Mouse (Mus musculus) cerebellum, adult 2 months (tissue): ENCODE results near the gene Prex1. TPM values are rescaled to one million over a fixed set of nuclear protein-coding genes. Genes with fewer than 3 reads are reported as not detected.

Experiments used
- DNase-seq, 2 experiments: peaks; one replicate each; pipeline ENCODE4 v3.0.0; 2021
- H3K27ac ChIP-seq: fragments of 200-500 bp; 2 replicates; pipeline ENCODE4 v1.5.1; 2012; ENCODE audit warnings: low read length, control low read depth, inconsistent platforms; ENCODE audit not compliant: insufficient read depth
- H3K27me3 ChIP-seq: fragments of 200-500 bp; 2 replicates; pipeline ENCODE4 v1.6.1; 2012; ENCODE audit warnings: inconsistent platforms, mild to moderate bottlenecking, low read length, moderate library complexity; ENCODE audit not compliant: control insufficient read depth, insufficient read depth
- H3K4me1 ChIP-seq: fragments of 200-500 bp; 2 replicates; pipeline ENCODE4 v1.6.1; 2011; ENCODE audit warnings: low read length; ENCODE audit not compliant: control insufficient read depth, insufficient read depth
- H3K4me3 ChIP-seq: fragments of 200-500 bp; replicated peaks from 2 replicates; pipeline ENCODE3; 2011; ENCODE audit warnings: mild to moderate bottlenecking, low read depth, low read length, control low read depth; ENCODE audit not compliant: insufficient read depth
- CTCF ChIP-seq: fragments of 200-500 bp; IDR thresholded peaks from 2 replicates; pipeline ENCODE4 v1.5.1; 2011; ENCODE audit warnings: low read depth, mild to moderate bottlenecking, control low read depth, low read length, moderate library complexity, borderline replicate concordance; ENCODE audit not compliant: insufficient read depth
- POLR2A ChIP-seq: fragments of 200-500 bp; IDR thresholded peaks from 2 replicates; pipeline ENCODE4 v1.6.1; 2011; ENCODE audit warnings: low read length, control low read depth, borderline replicate concordance; ENCODE audit not compliant: insufficient read depth
- WGBS: fragments of 180-500 bp; shearing (Covaris S2); methylation state at CpG from one replicate; pipeline ENCODE4 v1.1.7; 2018; 5-methylcytosine and 5-hydroxymethylcytosine counted together
- polyA plus RNA-seq: library from polyadenylated mRNA; depleted of rRNA; stranded (reverse); fragments of >200 nt; gene quantifications from 2 replicates; pipeline ENCODE4 v1.2.3, GENCODE M21; 2012

Prex1 gene
- polyA plus RNA-seq, 1 experiment: 70.1 TPM

- DNase-seq: peak in 1 of 2 experiments; percentile 46
- no peak overlapping the region for H3K27ac ChIP-seq
- H3K27me3 ChIP-seq: no peaks in the 10 kb centered on the region
- no peak overlapping the region for H3K4me3 ChIP-seq
- TF ChIP-seq CTCF (no peak), POLR2A (no peak)
- H3K4me1 ChIP-seq: no peaks in the 10 kb centered on the region
- WGBS: 53% methylated on average over 11 of the region's 11 CpGs
These were observed 36.7 kb downstream of the Prex1 start for GRCm38 (mm10) chr2:166676933-166677332.

GRCm38 (mm10) chr2:166676498-166676897 lies 37.1 kb downstream of the Prex1 start:
- no peaks in the 10 kb centered on the region for H3K4me1 ChIP-seq

GRCm38 (mm10) chr2:166675588-166676444 lies 37.8 kb downstream of the Prex1 start:
- no peak for DNase-seq
- H3K4me3 ChIP-seq: no peak overlapping the region
- WGBS: 64% methylated on average over 14 of the region's 14 CpGs
- no peaks in the 10 kb centered on the region for H3K4me1 ChIP-seq
- TF ChIP-seq CTCF (no peak), POLR2A (no peak)
- no peaks in the 10 kb centered on the region for H3K27me3 ChIP-seq
- H3K27ac ChIP-seq: no peak overlapping the region

More at GRCm38 (mm10) chr2:166676498-166676897, 37.1 kb downstream of the Prex1 start:
- H3K27me3 ChIP-seq: no peaks in the 10 kb centered on the region
- H3K27ac ChIP-seq: no peak overlapping the region
- DNase-seq: no peak
- H3K4me3 ChIP-seq: no peak overlapping the region
- TF ChIP-seq CTCF (no peak), POLR2A (no peak)
- 42% methylated on average over 14 of the region's 14 CpGs for WGBS

- TF ChIP-seq POLR2A (no peak), CTCF (no peak)
- 27% methylated on average over 12 of the region's 12 CpGs for WGBS
- H3K27ac ChIP-seq: no peak overlapping the region
- no peaks in the 10 kb centered on the region for H3K27me3 ChIP-seq
- H3K4me1 ChIP-seq: peaks cover 2% of the 10 kb centered on the region
- DNase-seq: no peak
- no peak overlapping the region for H3K4me3 ChIP-seq
These were observed 38.9 kb downstream of the Prex1 start for GRCm38 (mm10) chr2:166674693-166675092.

- Histone ChIP-seq H3K4me3 (no peak overlapping the region), H3K27me3 (no peaks in the 10 kb centered on the region), H3K27ac (no peak overlapping the region), H3K4me1 (peaks cover 6% of the 10 kb centered on the region)
- DNase-seq: no peak
- 83% methylated on average over 12 of the region's 12 CpGs for WGBS
- no peak for TF ChIP-seq POLR2A
- TF ChIP-seq CTCF: no peak
These were observed 39.7 kb downstream of the Prex1 start for GRCm38 (mm10) chr2:166673951-166674350.

- H3K27ac ChIP-seq: no peak overlapping the region
- no peak for TF ChIP-seq CTCF
- no peak for TF ChIP-seq POLR2A
- DNase-seq: no peak
- WGBS: 89% methylated on average over 14 of the region's 14 CpGs
- no peaks in the 10 kb centered on the region for H3K27me3 ChIP-seq
- peaks cover 11% of the 10 kb centered on the region for H3K4me1 ChIP-seq
- H3K4me3 ChIP-seq: no peak overlapping the region
These were observed 41.3 kb downstream of the Prex1 start for GRCm38 (mm10) chr2:166672171-166672965.

- peaks cover 11% of the 10 kb centered on the region for H3K4me1 ChIP-seq
- H3K4me3 ChIP-seq: no peak overlapping the region
- no peak overlapping the region for H3K27ac ChIP-seq
- TF ChIP-seq CTCF (no peak), POLR2A (no peak)
- 92% methylated on average over 14 of the region's 14 CpGs for WGBS
- H3K27me3 ChIP-seq: no peaks in the 10 kb centered on the region
- DNase-seq: no peak
These were observed 42.0 kb downstream of the Prex1 start for GRCm38 (mm10) chr2:166671614-166672013.

GRCm38 (mm10) chr2:166671019-166671418 lies 42.6 kb downstream of the Prex1 start:
- no peaks in the 10 kb centered on the region for H3K27me3 ChIP-seq
- TF ChIP-seq CTCF: no peak
- no peak for TF ChIP-seq POLR2A
- WGBS: 58% methylated on average over 8 of the region's 8 CpGs
- DNase-seq: peak in 1 of 2 experiments; percentile 29
- no peak overlapping the region for H3K4me3 ChIP-seq
- H3K27ac ChIP-seq: no peak overlapping the region
- H3K4me1 ChIP-seq: peaks cover 11% of the 10 kb centered on the region
